Mouse (Mus musculus): ENCODE measurements at regions not wholly inside any gene's neighbourhood (a gene's known extent, or its start where the extent isn't known, plus 50 kb on each side); places are given as distances from the start of the nearest gene placed in this dataset.
A peak's percentile ranks its signal among the peaks of the same experiment; 100 is the strongest.
"Not testable (repeated sequence)": the region's sequence is repeated elsewhere in the genome, so short reads cannot be mapped to it uniquely, and the experiment has no call there.

- H3K9ac ChIP-seq (ENCODE audit: low read depth, low read length); H3K4me3 ChIP-seq (ENCODE audit: low read depth, low read length); H3K27me3 ChIP-seq (ENCODE audit: control insufficient read depth, insufficient read depth, low read length); H3K27ac ChIP-seq (ENCODE audit: low read depth, low read length); H3K4me1 ChIP-seq (ENCODE audit: control insufficient read depth, insufficient read depth, low read length); H3K36me3 ChIP-seq (ENCODE audit: control insufficient read depth, insufficient read depth, low read length); H3K4me2 ChIP-seq; H3K9me3 ChIP-seq (replicated peaks; ENCODE audit: control insufficient read depth, low read length); ATAC-seq (replicated peaks; ENCODE audit: insufficient number of reproducible peaks, low FRiP score, low TSS enrichment): not testable (repeated sequence)
- 82% methylated on average over 5 of the region's 6 CpGs for WGBS (ENCODE audit: insufficient replicate concordance)
These were observed 179.8 kb upstream of the Olfr1324 start for GRCm38 (mm10) chrX:50608141-50608540.

- Histone ChIP-seq H3K4me3 (ENCODE audit: low read depth, low read length) (no peak overlapping the region), H3K9me3 (replicated peaks; ENCODE audit: control insufficient read depth, low read length) (no peaks in the 10 kb centered on the region), H3K27me3 (ENCODE audit: control insufficient read depth, insufficient read depth, low read length) (no peaks in the 10 kb centered on the region), H3K9ac (ENCODE audit: low read depth, low read length) (no peak overlapping the region), H3K4me2 (no peak overlapping the region), H3K27ac (ENCODE audit: low read depth, low read length) (no peak overlapping the region), H3K4me1 (ENCODE audit: control insufficient read depth, insufficient read depth, low read length) (no peaks in the 10 kb centered on the region), H3K36me3 (ENCODE audit: control insufficient read depth, insufficient read depth, low read length) (0 out of 2 replicates have a peak, but pooled peaks cover 2% of the 10 kb centered on the region)
- WGBS (ENCODE audit: insufficient replicate concordance) = 67% methylated on average over 7 of the region's 7 CpGs
- ATAC-seq (replicated peaks; ENCODE audit: insufficient number of reproducible peaks, low FRiP score, low TSS enrichment) = no peak
These were observed 179.3 kb upstream of the Olfr1324 start for GRCm38 (mm10) chrX:50607636-50608035.

DNA sequence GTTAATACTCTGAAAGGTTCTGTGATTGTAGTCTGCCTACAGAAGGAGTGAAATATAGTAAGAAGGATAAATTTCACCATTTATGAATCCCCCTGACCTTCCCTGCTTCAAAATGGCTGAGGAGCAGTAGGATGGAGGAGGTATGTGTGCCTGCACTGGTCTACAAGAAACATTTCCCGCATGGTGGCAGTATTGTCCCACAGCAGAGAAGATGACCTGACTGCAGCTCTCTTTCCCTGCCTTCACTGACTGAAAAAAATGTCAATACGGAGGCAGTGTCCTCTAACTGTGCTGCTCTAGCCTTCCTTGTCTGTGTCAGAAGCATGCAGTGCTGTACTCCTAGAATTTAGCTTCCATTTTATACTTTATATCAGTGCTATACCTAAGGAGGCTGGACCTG, 177.2 kb upstream of the Olfr1324 start:
- 0 out of 2 replicates have a peak, but pooled peaks have one; percentile 52 for ATAC-seq (replicated peaks; ENCODE audit: insufficient number of reproducible peaks, low FRiP score, low TSS enrichment)
- H3K36me3 ChIP-seq (ENCODE audit: control insufficient read depth, insufficient read depth, low read length); H3K27ac ChIP-seq (ENCODE audit: low read depth, low read length); H3K27me3 ChIP-seq (ENCODE audit: control insufficient read depth, insufficient read depth, low read length); H3K4me2 ChIP-seq; H3K9me3 ChIP-seq (replicated peaks; ENCODE audit: control insufficient read depth, low read length); H3K4me1 ChIP-seq (ENCODE audit: control insufficient read depth, insufficient read depth, low read length); H3K9ac ChIP-seq (ENCODE audit: low read depth, low read length); H3K4me3 ChIP-seq (ENCODE audit: low read depth, low read length): not testable (repeated sequence)
- WGBS (ENCODE audit: insufficient replicate concordance) = 49% methylated on average over 2 of the region's 2 CpGs

- not testable (repeated sequence) for ATAC-seq (replicated peaks; ENCODE audit: insufficient number of reproducible peaks, low FRiP score, low TSS enrichment); H3K27me3 ChIP-seq (ENCODE audit: control insufficient read depth, insufficient read depth, low read length); H3K27ac ChIP-seq (ENCODE audit: low read depth, low read length); H3K36me3 ChIP-seq (ENCODE audit: control insufficient read depth, insufficient read depth, low read length); H3K4me3 ChIP-seq (ENCODE audit: low read depth, low read length); H3K4me1 ChIP-seq (ENCODE audit: control insufficient read depth, insufficient read depth, low read length); H3K9me3 ChIP-seq (replicated peaks; ENCODE audit: control insufficient read depth, low read length); H3K4me2 ChIP-seq; H3K9ac ChIP-seq (ENCODE audit: low read depth, low read length)
- WGBS (ENCODE audit: insufficient replicate concordance) = 58% methylated on average over 4 of the region's 4 CpGs
These were observed 176.7 kb upstream of the Olfr1324 start for GRCm38 (mm10) chrX:50604995-50605394.

DNA sequence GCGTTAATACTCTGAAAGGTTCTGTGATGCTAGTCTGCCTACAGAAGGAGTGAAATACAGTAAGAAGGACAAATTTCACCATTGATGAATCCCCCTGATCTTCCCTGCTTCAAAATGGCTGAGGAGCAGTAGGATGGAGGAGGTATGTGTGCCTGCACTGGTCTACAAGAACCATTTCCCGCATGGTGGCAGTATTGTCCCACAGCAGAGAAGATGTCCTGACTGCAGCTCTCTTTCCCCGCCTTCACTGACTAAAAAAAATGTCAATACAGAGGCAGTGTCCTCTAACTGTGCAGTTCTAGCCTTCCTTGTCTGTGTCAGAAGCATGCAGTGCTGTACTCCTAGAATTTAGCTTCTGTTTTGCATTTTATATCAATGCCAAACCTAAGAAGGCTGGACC, 174.6 kb upstream of the Olfr1324 start:
- H3K9me3 ChIP-seq (replicated peaks; ENCODE audit: control insufficient read depth, low read length); ATAC-seq (replicated peaks; ENCODE audit: insufficient number of reproducible peaks, low FRiP score, low TSS enrichment); H3K36me3 ChIP-seq (ENCODE audit: control insufficient read depth, insufficient read depth, low read length); H3K27ac ChIP-seq (ENCODE audit: low read depth, low read length); H3K27me3 ChIP-seq (ENCODE audit: control insufficient read depth, insufficient read depth, low read length); H3K4me1 ChIP-seq (ENCODE audit: control insufficient read depth, insufficient read depth, low read length); H3K9ac ChIP-seq (ENCODE audit: low read depth, low read length): not testable (repeated sequence)
- Histone ChIP-seq H3K4me2 (peak overlapping the region; percentile 27), H3K4me3 (ENCODE audit: low read depth, low read length) (0 out of 2 replicates have a peak overlapping the region, but pooled peaks have one; percentile 18)
- WGBS (ENCODE audit: insufficient replicate concordance) = 59% methylated on average over 3 of the region's 3 CpGs

- not testable (repeated sequence) for H3K9ac ChIP-seq (ENCODE audit: low read depth, low read length); H3K9me3 ChIP-seq (replicated peaks; ENCODE audit: control insufficient read depth, low read length); H3K27ac ChIP-seq (ENCODE audit: low read depth, low read length); ATAC-seq (replicated peaks; ENCODE audit: insufficient number of reproducible peaks, low FRiP score, low TSS enrichment); H3K36me3 ChIP-seq (ENCODE audit: control insufficient read depth, insufficient read depth, low read length); H3K4me1 ChIP-seq (ENCODE audit: control insufficient read depth, insufficient read depth, low read length); H3K27me3 ChIP-seq (ENCODE audit: control insufficient read depth, insufficient read depth, low read length)
- 0 out of 2 replicates have a peak overlapping the region, but pooled peaks have one; percentile 18 for H3K4me3 ChIP-seq (ENCODE audit: low read depth, low read length)
- peak overlapping the region; percentile 27 for H3K4me2 ChIP-seq
- WGBS (ENCODE audit: insufficient replicate concordance) = 71% methylated on average over 9 of the region's 9 CpGs
These were observed 174.2 kb upstream of the Olfr1324 start for GRCm38 (mm10) chrX:50602461-50602875.

DNA sequence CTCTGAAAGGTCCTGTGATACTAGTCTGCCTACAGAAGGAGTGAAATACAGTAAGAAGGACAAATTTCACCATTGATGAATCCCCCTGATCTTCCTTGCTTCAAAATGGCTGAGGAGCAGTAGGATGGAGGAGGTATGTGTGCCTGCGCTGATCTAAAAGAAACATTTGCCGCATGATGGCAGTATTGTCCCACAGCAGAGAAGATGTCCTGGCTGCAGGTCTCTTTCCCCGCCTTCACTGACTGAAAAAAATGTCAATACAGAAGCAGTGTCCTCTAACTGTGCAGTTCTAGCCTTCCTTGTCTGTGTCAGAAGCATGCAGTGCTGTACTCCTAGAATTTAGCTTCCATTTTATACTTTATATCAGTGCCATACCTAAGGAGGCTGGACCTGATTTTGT, 172.0 kb upstream of the Olfr1324 start:
- 57% methylated on average over 3 of the region's 3 CpGs for WGBS (ENCODE audit: insufficient replicate concordance)
- not testable (repeated sequence) for H3K9me3 ChIP-seq (replicated peaks; ENCODE audit: control insufficient read depth, low read length); ATAC-seq (replicated peaks; ENCODE audit: insufficient number of reproducible peaks, low FRiP score, low TSS enrichment); H3K9ac ChIP-seq (ENCODE audit: low read depth, low read length); H3K27me3 ChIP-seq (ENCODE audit: control insufficient read depth, insufficient read depth, low read length); H3K4me1 ChIP-seq (ENCODE audit: control insufficient read depth, insufficient read depth, low read length); H3K36me3 ChIP-seq (ENCODE audit: control insufficient read depth, insufficient read depth, low read length); H3K27ac ChIP-seq (ENCODE audit: low read depth, low read length)
- Histone ChIP-seq H3K4me2 (peak overlapping the region; percentile 41), H3K4me3 (ENCODE audit: low read depth, low read length) (peak overlapping the region; percentile 25; the same call in 1 of the 2 replicates)

- Histone ChIP-seq H3K36me3 (ENCODE audit: control insufficient read depth, insufficient read depth, low read length) (peaks cover 8% of the 10 kb centered on the region; the same call in 1 of the 2 replicates), H3K4me1 (ENCODE audit: control insufficient read depth, insufficient read depth, low read length) (no peaks in the 10 kb centered on the region), H3K4me3 (ENCODE audit: low read depth, low read length) (peak overlapping the region; percentile 25; the same call in 1 of the 2 replicates), H3K27me3 (ENCODE audit: control insufficient read depth, insufficient read depth, low read length) (no peaks in the 10 kb centered on the region), H3K27ac (ENCODE audit: low read depth, low read length) (no peak overlapping the region), H3K9ac (ENCODE audit: low read depth, low read length) (no peak overlapping the region), H3K4me2 (peak overlapping the region; percentile 41), H3K9me3 (replicated peaks; ENCODE audit: control insufficient read depth, low read length) (no peaks in the 10 kb centered on the region)
- WGBS (ENCODE audit: insufficient replicate concordance) = 58% methylated on average over 4 of the region's 4 CpGs
- ATAC-seq (replicated peaks; ENCODE audit: insufficient number of reproducible peaks, low FRiP score, low TSS enrichment) = no peak
These were observed 171.5 kb upstream of the Olfr1324 start for GRCm38 (mm10) chrX:50599780-50600179.

DNA sequence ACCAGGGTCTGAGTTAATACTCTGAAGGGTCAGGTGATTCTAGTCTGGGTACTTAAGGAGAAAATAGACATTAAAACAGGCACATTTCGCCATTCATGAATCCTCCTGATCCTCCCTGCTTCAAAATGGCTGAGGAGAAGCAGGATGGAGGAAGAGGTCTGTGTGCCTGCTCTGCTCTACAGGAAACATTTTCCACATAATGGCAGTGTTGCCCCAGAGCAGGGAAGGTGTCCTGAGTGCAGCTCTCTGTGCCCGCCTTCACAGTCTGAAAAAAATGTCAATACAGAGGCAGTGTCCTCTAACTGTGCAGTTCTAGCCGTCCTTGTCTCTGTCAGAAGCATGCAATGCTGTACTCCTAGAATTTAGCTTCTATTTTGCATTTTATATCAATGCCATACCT, 169.3 kb upstream of the Olfr1324 start:
- not testable (repeated sequence) for H3K9me3 ChIP-seq (replicated peaks; ENCODE audit: control insufficient read depth, low read length); H3K4me3 ChIP-seq (ENCODE audit: low read depth, low read length); H3K4me1 ChIP-seq (ENCODE audit: control insufficient read depth, insufficient read depth, low read length); H3K27me3 ChIP-seq (ENCODE audit: control insufficient read depth, insufficient read depth, low read length); H3K9ac ChIP-seq (ENCODE audit: low read depth, low read length); H3K36me3 ChIP-seq (ENCODE audit: control insufficient read depth, insufficient read depth, low read length); H3K27ac ChIP-seq (ENCODE audit: low read depth, low read length); ATAC-seq (replicated peaks; ENCODE audit: insufficient number of reproducible peaks, low FRiP score, low TSS enrichment)
- peak overlapping the region; percentile 31; the same call in 1 of the 2 replicates for H3K4me2 ChIP-seq
- WGBS (ENCODE audit: insufficient replicate concordance) = 72% methylated on average over 3 of the region's 3 CpGs

Data from heart, embryonic 11.5 days (tissue).